Mouse (Mus musculus) embryonic fibroblast, embryonic 13.5 days (primary cell): ENCODE data around the gene Dnal1.

Experiments used
- CTCF ChIP-seq: IDR thresholded peaks from 2 replicates; pipeline ENCODE4 v1.5.1; 2011; ENCODE audit warnings: mild to moderate bottlenecking, control low read depth, low read length, moderate library complexity, borderline replicate concordance; ENCODE audit not compliant: insufficient read depth
- POLR2A ChIP-seq: IDR thresholded peaks from 2 replicates; pipeline ENCODE4 v1.6.1; 2011; ENCODE audit warnings: low read depth, mild to moderate bottlenecking, control low read depth, low read length, moderate library complexity

GRCm38 (mm10) chr12:84163586-84164110 lies 49.5 kb downstream of the Dnal1 start:
- TF ChIP-seq CTCF = no peak
- no peak for TF ChIP-seq POLR2A
